Mouse (Mus musculus) spleen, adult 18-20 months (tissue): ENCODE measurements around the gene Zfp960.
"Not testable (repeated sequence)": the region's sequence is repeated elsewhere in the genome, so short reads cannot be mapped to it uniquely, and the experiment has no call there.

ENCODE experiments used
- DNase-seq, 2 experiments: peaks; one replicate each; pipeline ENCODE4 v3.0.0; 2022; ENCODE audit warnings: mixed read lengths in 2 of 2

The Zfp960 gene

GRCm38 (mm10) chr17:17063628-17064494, at the start of gene Zfp960:
Zfp960 (plus strand) TSS chr17:17064113.
- DNase-seq, result peak in 1 of 2 experiments; percentile 21

GRCm38 (mm10) chr17:17018071-17018470, 45.8 kb upstream of the Zfp960 start:
- not testable (repeated sequence) for DNase-seq

DNA sequence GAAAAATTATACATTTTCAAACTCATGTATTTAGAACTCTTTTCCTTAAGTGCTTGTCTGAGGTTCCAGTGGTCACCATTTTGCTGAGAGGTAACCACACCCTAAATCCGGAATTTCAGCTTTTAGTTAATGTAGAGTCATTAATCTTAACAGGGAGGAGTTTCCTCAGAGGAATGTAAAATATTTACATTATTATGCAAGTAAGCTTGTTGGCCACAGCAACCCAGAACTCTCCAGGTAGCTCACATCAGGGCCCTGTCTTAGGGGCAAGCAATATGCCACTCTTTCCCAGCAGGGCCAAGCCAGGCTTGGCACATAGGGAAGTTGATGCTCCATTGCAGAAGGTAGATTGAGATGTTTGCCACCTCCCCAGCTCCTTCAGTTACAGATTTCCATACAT, 4.3 kb upstream of the Zfp960 start:
- DNase-seq, result not testable (repeated sequence)

GRCm38 (mm10) chr17:17120830-17121502, 57.1 kb downstream of the Zfp960 start, which contains the start of gene Zfp97:
Zfp97 (plus strand) TSS chr17:17121415.
- DNase-seq, result not testable (repeated sequence)
